Mouse (Mus musculus) cerebellum, adult 2 months (tissue): Measurements from ENCODE around the gene Smtn.

Experiments
- CTCF ChIP-seq: fragments of 200-500 bp; IDR thresholded peaks from 2 replicates; pipeline ENCODE4 v1.5.1; 2011; ENCODE audit warnings: low read depth, mild to moderate bottlenecking, control low read depth, low read length, moderate library complexity, borderline replicate concordance; ENCODE audit not compliant: insufficient read depth
- POLR2A ChIP-seq: fragments of 200-500 bp; IDR thresholded peaks from 2 replicates; pipeline ENCODE4 v1.6.1; 2011; ENCODE audit warnings: low read length, control low read depth, borderline replicate concordance; ENCODE audit not compliant: insufficient read depth

GRCm38 (mm10) chr11:3471448-3471850 lies 69.0 kb downstream of the Smtn start:
- no peak for TF ChIP-seq CTCF
- TF ChIP-seq POLR2A = no peak
